Mouse (Mus musculus) heart, embryonic 14.5 days (tissue): ENCODE data around the gene Rad51d. TPM values are rescaled to one million over a fixed set of nuclear protein-coding genes. Genes with fewer than 3 reads are reported as not detected.
"Not testable (repeated sequence)": the region's sequence is repeated elsewhere in the genome, so short reads cannot be mapped to it uniquely, and the experiment has no call there.

Experiments
- ATAC-seq: fragments of 200-750 bp; cut with Nextera tagmentation; 2 replicates; pipeline ENCODE4 v1.8.0; 2017; ENCODE audit warnings: low read depth, moderate TSS enrichment; ENCODE audit not compliant: insufficient number of reproducible peaks, insufficient read depth, low FRiP score
- H3K27ac ChIP-seq, 2 experiments: fragments of 200-500 bp in 1 of 2; fragments of 300-500 bp in 1 of 2; sonication (generic) in 1 of 2; replicated peaks in 1 of 2; 2 replicates each; pipeline ENCODE4 v1.5.1; 2012 to 2014; ENCODE audit warnings: low read depth in 2 of 2, low read length in 2 of 2, control low read depth in 1 of 2, mild to moderate bottlenecking in 1 of 2, mixed read lengths in 1 of 2; ENCODE audit not compliant: control insufficient read depth in 1 of 2, insufficient read depth in 1 of 2
- H3K27me3 ChIP-seq: fragments of 300-500 bp; sonication (generic); 2 replicates; pipeline ENCODE4 v1.6.1; 2014; ENCODE audit warnings: mild to moderate bottlenecking, low read length, control low read depth; ENCODE audit not compliant: control insufficient read depth, insufficient read depth
- H3K36me3 ChIP-seq: fragments of 300-500 bp; sonication (generic); 2 replicates; pipeline ENCODE4 v1.6.1; 2014; ENCODE audit warnings: mild to moderate bottlenecking, control low read depth, low read length, mixed read lengths; ENCODE audit not compliant: control insufficient read depth, insufficient read depth
- H3K4me1 ChIP-seq, 2 experiments: fragments of 200-500 bp in 1 of 2; fragments of 300-500 bp in 1 of 2; sonication (generic) in 1 of 2; 2 replicates each; pipeline ENCODE4 v1.6.1; 2012 to 2014; ENCODE audit warnings: low read length in 2 of 2, control low read depth in 1 of 2, mixed read lengths in 1 of 2; ENCODE audit not compliant: control insufficient read depth in 2 of 2, insufficient read depth in 2 of 2
- H3K4me2 ChIP-seq: fragments of 300-500 bp; sonication (generic); 2 replicates; pipeline ENCODE4 v1.6.1; 2014; ENCODE audit warnings: mild to moderate bottlenecking, low read length
- H3K4me3 ChIP-seq, 2 experiments: fragments of 200-500 bp in 1 of 2; fragments of 300-500 bp in 1 of 2; sonication (generic) in 1 of 2; 2 replicates each; pipeline ENCODE4 v1.5.1; 2012 to 2014; ENCODE audit warnings: low read length in 2 of 2, mild to moderate bottlenecking in 2 of 2, control low read depth in 1 of 2, low read depth in 1 of 2, moderate library complexity in 1 of 2; ENCODE audit not compliant: control insufficient read depth in 1 of 2, insufficient read depth in 1 of 2
- H3K9ac ChIP-seq: fragments of 300-500 bp; sonication (generic); 2 replicates; pipeline ENCODE4 v1.6.1; 2014; ENCODE audit warnings: mild to moderate bottlenecking, low read length
- H3K9me3 ChIP-seq: fragments of 300-500 bp; sonication (generic); 2 replicates; pipeline ENCODE4 v1.6.1; 2016; ENCODE audit warnings: low read length, control low read depth; ENCODE audit not compliant: control insufficient read depth
- WGBS: fragments of 180-500 bp; shearing (Covaris S2); extraction: QIAGEN DNeasy Blood & Tissue Kit; methylation state at CpG from one replicate; pipeline ENCODE4 v1.1.7; 2014; 5-methylcytosine and 5-hydroxymethylcytosine counted together
- polyA plus RNA-seq: library from polyadenylated mRNA; unstranded; fragments of >200 nt; fragmentation: Nextera tagmentation; extraction: Ambion mirVana; gene quantifications from 2 replicates; pipeline ENCODE4 v1.2.1, GENCODE M21; 2014

Gene Rad51d
- polyA plus RNA-seq = 15.0 and 15.8 TPM in 2 replicates

- Histone ChIP-seq H3K36me3 (no peaks in the 10 kb centered on the region), H3K4me1 (peaks cover 5 to 6% of the 10 kb centered on the region in 2 experiments; a peak in 3 of 4 replicates), H3K4me2 (peak within 1 kb of the TSS; percentile 95), H3K4me3 (peak within 1 kb of the TSS; percentile 59 to 81), H3K27ac (peak within 1 kb of the TSS; percentile 54 to 67), H3K27me3 (0 out of 2 replicates have a peak, but pooled peaks cover 16% of the 10 kb centered on the region), H3K9ac (peak within 1 kb of the TSS; percentile 85), H3K9me3 (no peaks in the 10 kb centered on the region)
- WGBS = 0% methylated on average over 26 of the region's 26 CpGs
- peak; percentile 90 for ATAC-seq
Measured at GRCm38 (mm10) chr11:82890342-82890762, at the start of gene Rad51d. TSS of gene Rad51d (minus strand) at chr11:82890614.

GRCm38 (mm10) chr11:82933186-82933585 is 42.8 kb upstream of the Rad51d start:
- WGBS = 49% methylated on average over 29 of the region's 29 CpGs
- H3K27me3 ChIP-seq = 0 out of 2 replicates have a peak, but pooled peaks cover 4% of the 10 kb centered on the region
- peaks cover 75% of the 10 kb centered on the region for H3K36me3 ChIP-seq
- H3K9me3 ChIP-seq = no peaks in the 10 kb centered on the region; the same call in 1 of the 2 replicates
- peak overlapping the region; percentile 49 to 53 for H3K4me3 ChIP-seq
- H3K27ac ChIP-seq = peak overlapping the region in 1 of 2 experiments; percentile 19; a peak in 1 of 4 replicates
- H3K4me1 ChIP-seq = peaks cover 0 to 5% of the 10 kb centered on the region in 2 experiments; a peak in 1 of 4 replicates
- H3K4me2 ChIP-seq = peak overlapping the region; percentile 74
- ATAC-seq = no peak
- H3K9ac ChIP-seq = peak overlapping the region; percentile 61

DNA sequence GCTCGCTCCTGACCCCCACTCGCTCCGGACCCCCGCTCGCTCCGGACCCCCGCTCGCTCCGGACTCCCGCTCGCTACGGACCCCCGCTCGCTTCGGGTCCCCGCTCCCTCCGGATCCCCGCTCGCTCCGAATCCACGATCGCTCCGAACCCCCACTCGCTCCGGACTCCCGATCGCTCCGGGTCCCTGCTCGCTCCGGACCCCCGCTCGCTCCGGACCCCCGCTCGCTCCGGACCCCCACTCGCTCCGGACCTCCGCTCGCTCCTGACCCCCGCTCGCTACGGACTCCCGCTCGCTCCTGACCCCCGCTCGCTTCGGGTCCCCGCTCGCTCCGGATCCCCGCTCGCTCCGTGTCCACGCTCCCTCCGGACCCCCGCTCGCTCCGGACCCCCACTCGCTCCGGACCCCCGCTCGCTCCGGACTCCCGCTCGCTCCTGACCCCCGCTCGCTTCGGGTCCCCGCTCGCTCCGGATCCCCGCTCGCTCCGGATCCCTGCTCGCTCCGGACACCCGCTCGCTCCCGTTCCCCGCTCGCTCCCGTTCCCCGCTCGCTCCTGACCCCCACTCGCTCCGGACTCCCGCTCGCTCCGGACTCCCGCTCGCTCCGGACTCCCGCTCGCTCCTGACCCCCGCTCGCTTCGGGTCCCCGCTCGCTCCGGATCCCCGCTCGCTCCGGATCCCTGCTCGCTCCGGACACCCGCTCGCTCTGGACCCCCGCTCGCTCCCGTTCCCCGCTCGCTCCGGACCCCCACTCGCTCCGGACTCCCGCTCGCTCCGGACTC is 41.4 kb upstream of the Rad51d start:
- H3K4me2 ChIP-seq = peak overlapping the region; percentile 74
- not testable (repeated sequence) for H3K9me3 ChIP-seq, H3K4me1 ChIP-seq, H3K27ac ChIP-seq, H3K27me3 ChIP-seq, ATAC-seq
- peak overlapping the region; percentile 68 for H3K9ac ChIP-seq
- 6% methylated on average over 94 of the region's 119 CpGs for WGBS
- H3K36me3 ChIP-seq = peaks cover 74% of the 10 kb centered on the region
- H3K4me3 ChIP-seq = peak overlapping the region; percentile 49 to 53

GRCm38 (mm10) chr11:82931161-82931560 is 40.7 kb upstream of the Rad51d start:
- not testable (repeated sequence) for H3K9me3 ChIP-seq, H3K27me3 ChIP-seq, H3K27ac ChIP-seq, ATAC-seq, H3K4me1 ChIP-seq
- WGBS = 9% methylated on average over 48 of the region's 63 CpGs
- H3K36me3 ChIP-seq = peaks cover 74% of the 10 kb centered on the region
- peak overlapping the region; percentile 68 for H3K9ac ChIP-seq
- H3K4me3 ChIP-seq = peak overlapping the region; percentile 49 to 53
- H3K4me2 ChIP-seq = peak overlapping the region; percentile 74

DNA sequence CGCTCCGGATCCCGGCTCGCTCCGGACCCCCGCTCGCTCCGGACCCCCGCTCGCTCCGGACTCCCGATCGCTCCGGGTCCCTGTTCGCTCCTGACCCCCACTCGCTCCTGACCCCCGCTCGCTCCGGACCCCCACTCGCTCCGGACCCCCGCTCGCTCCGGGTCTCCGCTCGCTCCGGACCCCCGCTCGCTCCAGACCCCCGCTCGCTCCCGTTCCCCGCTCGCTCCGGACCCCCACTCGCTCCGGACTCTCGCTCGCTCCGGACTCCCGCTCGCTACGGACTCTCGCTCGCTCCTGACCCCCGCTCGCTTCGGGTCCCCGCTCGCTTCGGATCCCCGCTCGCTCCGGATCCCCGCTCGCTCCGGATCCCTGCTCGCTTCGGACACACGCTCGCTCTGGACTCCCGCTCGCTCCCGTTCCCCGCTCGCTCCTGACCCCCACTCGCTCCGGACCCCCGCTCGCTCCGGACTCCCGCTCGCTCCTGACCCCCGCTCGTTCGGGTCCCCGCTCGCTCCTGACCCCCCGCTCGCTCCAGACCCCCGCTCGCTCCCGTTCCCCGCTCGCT is 40.1 kb upstream of the Rad51d start:
- H3K4me1 ChIP-seq, H3K27ac ChIP-seq, ATAC-seq, H3K9me3 ChIP-seq, H3K27me3 ChIP-seq: not testable (repeated sequence)
- WGBS = 21% methylated on average over 77 of the region's 85 CpGs
- H3K36me3 ChIP-seq = peaks cover 74% of the 10 kb centered on the region
- H3K9ac ChIP-seq = peak overlapping the region; percentile 68
- peak overlapping the region; percentile 74 for H3K4me2 ChIP-seq
- H3K4me3 ChIP-seq = peak overlapping the region; percentile 49 to 53

- no peak for ATAC-seq
- WGBS = 72% methylated on average over 3 of the region's 3 CpGs
- H3K4me3 ChIP-seq = no peak overlapping the region
- H3K27me3 ChIP-seq = 0 out of 2 replicates have a peak, but pooled peaks cover 4% of the 10 kb centered on the region
- peaks cover 10 to 16% of the 10 kb centered on the region in 2 experiments; a peak in 3 of 4 replicates for H3K4me1 ChIP-seq
- peaks cover 77% of the 10 kb centered on the region for H3K36me3 ChIP-seq
- no peak overlapping the region for H3K4me2 ChIP-seq
- H3K9ac ChIP-seq = no peak overlapping the region
- no peak overlapping the region for H3K27ac ChIP-seq
- H3K9me3 ChIP-seq = no peaks in the 10 kb centered on the region; the same call in 1 of the 2 replicates
Measured at GRCm38 (mm10) chr11:82929633-82929950, 39.2 kb upstream of the Rad51d start.

DNA sequence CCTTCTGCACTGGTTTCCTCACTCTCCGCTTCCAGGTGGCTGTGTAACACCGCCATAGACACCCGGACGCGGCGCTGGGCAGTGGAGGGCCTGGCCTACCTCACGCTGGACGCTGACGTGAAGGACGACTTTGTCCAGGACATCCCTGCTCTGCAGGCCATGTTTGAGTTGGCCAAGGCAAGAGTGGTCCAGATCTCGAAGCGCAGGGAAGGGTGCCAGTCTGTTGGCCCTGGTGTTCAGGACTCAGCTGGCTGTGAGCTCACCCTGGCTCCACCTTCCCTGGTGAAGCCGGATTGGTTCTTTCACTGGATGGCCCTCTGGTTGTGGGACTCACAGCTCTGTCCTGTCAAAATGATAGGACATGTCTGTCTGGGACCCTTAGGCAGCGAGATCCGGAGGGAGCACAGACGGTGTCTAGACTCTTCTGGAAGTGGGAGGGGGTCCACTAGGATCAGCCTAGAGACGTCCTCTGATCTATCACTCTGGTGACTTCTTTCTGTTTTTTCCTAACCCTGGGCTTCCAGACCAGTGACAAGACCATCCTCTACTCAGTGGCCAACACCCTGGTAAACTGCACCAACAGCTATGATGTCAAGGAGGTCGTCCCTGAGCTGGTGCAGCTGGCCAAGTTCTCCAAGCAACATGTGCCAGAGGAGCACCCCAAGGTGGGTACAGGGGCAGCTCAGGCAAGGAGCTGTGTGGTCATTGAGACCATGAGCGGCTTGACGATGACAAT is 38.7 kb upstream of the Rad51d start:
- Histone ChIP-seq H3K4me2 (no peak overlapping the region), H3K9ac (no peak overlapping the region), H3K4me1 (peaks cover 10 to 16% of the 10 kb centered on the region in 2 experiments; a peak in 3 of 4 replicates), H3K9me3 (no peaks in the 10 kb centered on the region; the same call in 1 of the 2 replicates), H3K36me3 (peaks cover 77% of the 10 kb centered on the region), H3K4me3 (no peak overlapping the region), H3K27ac (no peak overlapping the region), H3K27me3 (0 out of 2 replicates have a peak, but pooled peaks cover 4% of the 10 kb centered on the region)
- ATAC-seq = no peak
- WGBS = 61% methylated on average over 20 of the region's 20 CpGs
